Comparison of ENCODE assay signal across 9 mouse cellular contexts in the genomic region with DNA sequence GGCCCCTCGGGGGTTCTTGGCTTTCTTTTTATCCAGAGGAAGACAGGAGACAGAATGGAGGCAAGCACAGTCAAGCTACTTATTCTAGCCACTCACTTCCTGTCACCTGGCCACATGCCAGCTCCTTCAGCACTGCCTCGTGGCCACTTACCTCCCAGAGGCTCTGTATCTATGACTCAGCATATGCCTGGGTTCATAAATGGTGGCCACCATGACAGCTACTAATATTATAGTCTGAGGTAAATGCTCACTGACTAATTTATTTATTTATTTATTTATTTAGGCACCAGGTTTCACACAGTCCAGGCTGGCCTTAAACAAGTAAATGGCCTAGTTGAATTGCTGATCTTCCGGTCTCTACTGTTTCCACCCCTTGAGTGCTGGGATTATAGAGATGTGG. TPM values are rescaled to one million over a fixed set of nuclear protein-coding genes. Genes with fewer than 3 reads are reported as not detected.
DNase-seq lines count a peak whose midpoint lies in the region; ATAC-seq lines count a peak whose summit lies in the region.
"Had no signal": no experiment of that assay in that cellular context is flagged by ENCODE, and none has a peak within 500 bp of the region (broad histone marks: within the 10 kb centered on the region; RNA-seq: fewer than 3 reads in every experiment).

No protein-coding gene starts in this region.

- ATAC-seq in embryonic facial prominence, embryonic 11.5 days (replicated peaks; ENCODE audit: insufficient number of reproducible peaks, low FRiP score, low TSS enrichment, low read depth): peak; percentile 39; the same call in 1 of the 2 replicates
- ATAC-seq in midbrain, embryonic 14.5 days (ENCODE audit: low FRiP score, low TSS enrichment): no peak
- 0 out of 2 replicates have a peak, but pooled peaks have one; percentile 28 for ATAC-seq in heart, embryonic 16.5 days (replicated peaks; ENCODE audit: extremely low read depth, insufficient read depth, low FRiP score)

- no peak for DNase-seq in embryonic facial prominence, embryonic 11.5 days (ENCODE audit: low spot score)
- DNase-seq in embryonic facial prominence, embryonic 10.5 days (ENCODE audit: low spot score): no peak
- peak; percentile 53 for DNase-seq in midbrain, embryonic 14.5 days
- no peak for DNase-seq in midbrain, embryonic 10.5 days (ENCODE audit: low spot score)
- DNase-seq in lung, postnatal 14 days: peak; percentile 54
- DNase-seq in B cell, adult 2 months: no peak
- no peak for DNase-seq in cerebellum, adult 11 months
- DNase-seq: liver, embryonic 13.5 days had no signal

- peaks cover 3% of the 10 kb centered on the region for H3K36me3 ChIP-seq in embryonic facial prominence, embryonic 11.5 days (replicated peaks; ENCODE audit: control insufficient read depth, insufficient read depth, low read depth, low read length)
- peaks cover 70% of the 10 kb centered on the region for H3K36me3 ChIP-seq in embryonic facial prominence, embryonic 10.5 days (replicated peaks)
- peaks cover 84% of the 10 kb centered on the region for H3K36me3 ChIP-seq in midbrain, embryonic 14.5 days (ENCODE audit: control insufficient read depth, insufficient read depth, low read length)
- H3K36me3 ChIP-seq in midbrain, embryonic 10.5 days: peaks cover 67% of the 10 kb centered on the region
- peaks cover 25% of the 10 kb centered on the region for H3K36me3 ChIP-seq in heart, embryonic 16.5 days (ENCODE audit: control insufficient read depth, insufficient read depth)

- no peak overlapping the region for H3K4me2 ChIP-seq in embryonic facial prominence, embryonic 11.5 days (ENCODE audit: low read depth, low read length)
- no peak overlapping the region for H3K4me2 ChIP-seq in midbrain, embryonic 14.5 days (ENCODE audit: low read length)
- H3K4me2 ChIP-seq in heart, embryonic 16.5 days (ENCODE audit: low read depth, low read length): no peak overlapping the region
- H3K4me2 ChIP-seq: liver, embryonic 13.5 days had no signal

- H3K9ac ChIP-seq in embryonic facial prominence, embryonic 11.5 days (replicated peaks; ENCODE audit: low read length): no peak overlapping the region
- H3K9ac ChIP-seq in midbrain, embryonic 14.5 days (replicated peaks; ENCODE audit: low read length): no peak overlapping the region
- no peak overlapping the region for H3K9ac ChIP-seq in heart, embryonic 16.5 days (ENCODE audit: low read length)
- H3K9ac ChIP-seq: liver, embryonic 13.5 days had no signal

- 75% methylated on average over 3 of the region's 3 CpGs for WGBS in embryonic facial prominence, embryonic 11.5 days
- WGBS in embryonic facial prominence, embryonic 10.5 days: 81% methylated on average over 3 of the region's 3 CpGs
- 69% methylated on average over 3 of the region's 3 CpGs for WGBS in midbrain, embryonic 14.5 days
- 93% methylated on average over 3 of the region's 3 CpGs for WGBS in midbrain, embryonic 10.5 days
- WGBS in heart, embryonic 16.5 days: 48% methylated on average over 3 of the region's 3 CpGs

- no peaks in the 10 kb centered on the region for H3K27me3 ChIP-seq in embryonic facial prominence, embryonic 11.5 days (ENCODE audit: control insufficient read depth, insufficient read depth, low read length)
- H3K27me3 ChIP-seq in embryonic facial prominence, embryonic 10.5 days (replicated peaks; ENCODE audit: low read depth, poor library complexity, severe bottlenecking): no peaks in the 10 kb centered on the region
- no peaks in the 10 kb centered on the region for H3K27me3 ChIP-seq in midbrain, embryonic 14.5 days (ENCODE audit: control insufficient read depth, insufficient read depth, low read length)
- H3K27me3 ChIP-seq in midbrain, embryonic 10.5 days (ENCODE audit: low read depth, poor library complexity, severe bottlenecking): no peaks in the 10 kb centered on the region
- H3K27me3 ChIP-seq in heart, embryonic 16.5 days (ENCODE audit: control insufficient read depth, insufficient read depth, low read length): no peaks in the 10 kb centered on the region
- H3K27me3 ChIP-seq: liver, embryonic 13.5 days had no signal

- H3K4me3 ChIP-seq in embryonic facial prominence, embryonic 11.5 days (ENCODE audit: low read depth, low read length): no peak overlapping the region
- H3K4me3 ChIP-seq in embryonic facial prominence, embryonic 10.5 days: no peak overlapping the region
- H3K4me3 ChIP-seq in midbrain, embryonic 14.5 days (replicated peaks; ENCODE audit: low read depth, low read length): no peak overlapping the region
- H3K4me3 ChIP-seq in midbrain, embryonic 10.5 days: no peak overlapping the region
- no peak overlapping the region for H3K4me3 ChIP-seq in heart, embryonic 16.5 days (ENCODE audit: low read length)
- H3K4me3 ChIP-seq: liver, embryonic 13.5 days had no signal

- H3K9me3 ChIP-seq in embryonic facial prominence, embryonic 11.5 days (replicated peaks; ENCODE audit: control insufficient read depth, low read length): no peaks in the 10 kb centered on the region
- H3K9me3 ChIP-seq in embryonic facial prominence, embryonic 10.5 days: no peaks in the 10 kb centered on the region
- H3K9me3 ChIP-seq in midbrain, embryonic 14.5 days (ENCODE audit: control insufficient read depth, low read length): no peaks in the 10 kb centered on the region
- no peaks in the 10 kb centered on the region for H3K9me3 ChIP-seq in midbrain, embryonic 10.5 days (replicated peaks)
- no peaks in the 10 kb centered on the region for H3K9me3 ChIP-seq in heart, embryonic 16.5 days (replicated peaks; ENCODE audit: control insufficient read depth, low read length)
- H3K9me3 ChIP-seq: liver, embryonic 13.5 days had no signal

- no peaks in the 10 kb centered on the region for H3K4me1 ChIP-seq in embryonic facial prominence, embryonic 11.5 days (ENCODE audit: control insufficient read depth, insufficient read depth, low read length)
- no peaks in the 10 kb centered on the region for H3K4me1 ChIP-seq in embryonic facial prominence, embryonic 10.5 days
- no peaks in the 10 kb centered on the region for H3K4me1 ChIP-seq in midbrain, embryonic 14.5 days (ENCODE audit: control insufficient read depth, insufficient read depth, low read length)
- H3K4me1 ChIP-seq in midbrain, embryonic 10.5 days: no peaks in the 10 kb centered on the region
- peaks cover 6% of the 10 kb centered on the region for H3K4me1 ChIP-seq in heart, embryonic 16.5 days (ENCODE audit: control insufficient read depth, insufficient read depth, low read length)

- no peak overlapping the region for H3K27ac ChIP-seq in embryonic facial prominence, embryonic 11.5 days (replicated peaks; ENCODE audit: low read depth, low read length)
- no peak overlapping the region for H3K27ac ChIP-seq in embryonic facial prominence, embryonic 10.5 days (replicated peaks)
- H3K27ac ChIP-seq in midbrain, embryonic 14.5 days (replicated peaks; ENCODE audit: low read depth, low read length): no peak overlapping the region
- no peak overlapping the region for H3K27ac ChIP-seq in midbrain, embryonic 10.5 days (replicated peaks)
- H3K27ac ChIP-seq in heart, embryonic 16.5 days (ENCODE audit: low read length): no peak overlapping the region
- H3K27ac ChIP-seq: liver, embryonic 13.5 days had no signal

RNA-seq across cellular contexts. Expression of a gene that starts 35.0 kb away (rescaled TPM):
- 96.5 and 103 TPM in 2 replicates for polyA plus RNA-seq in embryonic facial prominence, embryonic 11.5 days (2014; fragmentation: Nextera tagmentation; extraction: Ambion mirVana)
- polyA plus RNA-seq in embryonic facial prominence, embryonic 10.5 days (2016; fragmentation: Nextera tagmentation; extraction: Ambion mirVana): 70.7 and 79.7 TPM in 2 replicates
- polyA plus RNA-seq in midbrain, embryonic 14.5 days (2014; fragmentation: Nextera tagmentation; extraction: Ambion mirVana): 171 and 181 TPM in 2 replicates
- 72.8 and 79.9 TPM in 2 replicates for polyA plus RNA-seq in midbrain, embryonic 10.5 days (2016; fragmentation: Nextera tagmentation; extraction: Ambion mirVana)
- 75.0 and 78.9 TPM in 2 replicates for polyA plus RNA-seq in heart, embryonic 16.5 days (2015; fragmentation: Nextera tagmentation; extraction: Ambion mirVana)

RNA-seq across cellular contexts. Expression of a gene that starts 58.5 kb away (rescaled TPM):
- polyA plus RNA-seq in embryonic facial prominence, embryonic 11.5 days (2014; fragmentation: Nextera tagmentation; extraction: Ambion mirVana): 11.5 and 18.0 TPM in 2 replicates
- 0.54 and 1.3 TPM in 2 replicates for polyA plus RNA-seq in embryonic facial prominence, embryonic 10.5 days (2016; fragmentation: Nextera tagmentation; extraction: Ambion mirVana)
- 0.30 TPM in 1 of 2 replicates, not detected in the other for polyA plus RNA-seq in midbrain, embryonic 14.5 days (2014; fragmentation: Nextera tagmentation; extraction: Ambion mirVana)
- 0.29 and 0.30 TPM in 2 replicates for polyA plus RNA-seq in midbrain, embryonic 10.5 days (2016; fragmentation: Nextera tagmentation; extraction: Ambion mirVana)
- polyA plus RNA-seq in heart, embryonic 16.5 days (2015; fragmentation: Nextera tagmentation; extraction: Ambion mirVana): 333 and 565 TPM in 2 replicates

Comparison
In these comparisons a context has a peak if more than half of its experiments do, and no peak if none do; other contexts are left out.
1. DNase-seq: peak in midbrain, embryonic 14.5 days (single experiment) and lung, postnatal 14 days (single experiment); none in embryonic facial prominence, embryonic 11.5 days (single experiment), embryonic facial prominence, embryonic 10.5 days (single experiment), midbrain, embryonic 10.5 days (single experiment), B cell, adult 2 months (0 of 2) and cerebellum, adult 11 months (single experiment).
2. RNA of a gene that starts 58.5 kb away (polyA plus RNA-seq): 333 to 565 TPM in heart, embryonic 16.5 days; 11.5 to 18.0 TPM in embryonic facial prominence, embryonic 11.5 days, 0.54 to 1.3 TPM in embryonic facial prominence, embryonic 10.5 days, 0.30 TPM in midbrain, embryonic 14.5 days and 0.29 to 0.30 TPM in midbrain, embryonic 10.5 days; every median in the first group is over 10 times any median in the second.